Mouse (Mus musculus) lung, postnatal 0 days (tissue): ENCODE results near the gene Egln3. TPM values are rescaled to one million over a fixed set of nuclear protein-coding genes. Genes with fewer than 3 reads are reported as not detected.

Experiments
- ATAC-seq: fragments of 200-750 bp; cut with Nextera tagmentation; 2 replicates; pipeline ENCODE4 v1.8.0; 2017; ENCODE audit warnings: moderate library complexity
- DNase-seq: peaks from one replicate; pipeline ENCODE4 v3.0.0-alpha.2; 2016; ENCODE audit warnings: low spot score
- H3K27ac ChIP-seq: fragments of 300-500 bp; sonication (generic); 2 replicates; pipeline ENCODE4 v1.5.1; 2014; ENCODE audit warnings: antibody characterized with exemption, mild to moderate bottlenecking, low read length, mixed read lengths
- H3K27me3 ChIP-seq: fragments of 300-500 bp; sonication (generic); replicated peaks from 2 replicates; pipeline ENCODE4 v1.6.1; 2014; ENCODE audit warnings: low read length, mixed read lengths; ENCODE audit not compliant: insufficient read depth
- H3K36me3 ChIP-seq: fragments of 300-500 bp; sonication (generic); 2 replicates; pipeline ENCODE4 v1.6.1; 2014; ENCODE audit warnings: low read length, mixed read lengths; ENCODE audit not compliant: insufficient read depth
- H3K4me1 ChIP-seq: fragments of 300-500 bp; sonication (generic); 2 replicates; pipeline ENCODE4 v1.6.1; 2014; ENCODE audit warnings: antibody characterized with exemption, low read depth, low read length, mixed read lengths; ENCODE audit not compliant: insufficient read depth
- H3K4me2 ChIP-seq: fragments of 300-500 bp; sonication (generic); replicated peaks from 2 replicates; pipeline ENCODE4 v1.6.1; 2014; ENCODE audit warnings: low read depth, mild to moderate bottlenecking, low read length, moderate library complexity, mixed read lengths
- H3K4me3 ChIP-seq: fragments of 300-500 bp; sonication (generic); 2 replicates; pipeline ENCODE4 v1.5.1; 2014; ENCODE audit warnings: low read depth, low read length
- H3K9ac ChIP-seq: fragments of 300-500 bp; sonication (generic); replicated peaks from 2 replicates; pipeline ENCODE4 v1.6.1; 2014; ENCODE audit warnings: low read depth, mild to moderate bottlenecking
- H3K9me3 ChIP-seq: fragments of 300-500 bp; sonication (generic); 2 replicates; pipeline ENCODE4 v1.6.1; 2016; ENCODE audit warnings: low read length, mixed read lengths
- CTCF ChIP-seq: IDR thresholded peaks from 2 replicates; pipeline ENCODE4 v1.5.1; 2016; ENCODE audit warnings: antibody characterized with exemption, mild to moderate bottlenecking
- EP300 ChIP-seq: IDR thresholded peaks from 2 replicates; pipeline ENCODE4 v1.6.1; 2016; ENCODE audit warnings: antibody characterized with exemption, mild to moderate bottlenecking, control low read depth
- WGBS: fragments of 180-500 bp; shearing (Covaris S2); extraction: QIAGEN DNeasy Blood & Tissue Kit; methylation state at CpG from one replicate; pipeline ENCODE4 v1.1.7; 2014; 5-methylcytosine and 5-hydroxymethylcytosine counted together
- polyA plus RNA-seq: library from polyadenylated mRNA; unstranded; fragments of >200 nt; fragmentation: Nextera tagmentation; extraction: Ambion mirVana; gene quantifications from 2 replicates; pipeline ENCODE4 v1.2.1, GENCODE M21; 2015

Gene Egln3
- polyA plus RNA-seq, 1 experiment from 2014 or later, result 5.2 TPM

DNA sequence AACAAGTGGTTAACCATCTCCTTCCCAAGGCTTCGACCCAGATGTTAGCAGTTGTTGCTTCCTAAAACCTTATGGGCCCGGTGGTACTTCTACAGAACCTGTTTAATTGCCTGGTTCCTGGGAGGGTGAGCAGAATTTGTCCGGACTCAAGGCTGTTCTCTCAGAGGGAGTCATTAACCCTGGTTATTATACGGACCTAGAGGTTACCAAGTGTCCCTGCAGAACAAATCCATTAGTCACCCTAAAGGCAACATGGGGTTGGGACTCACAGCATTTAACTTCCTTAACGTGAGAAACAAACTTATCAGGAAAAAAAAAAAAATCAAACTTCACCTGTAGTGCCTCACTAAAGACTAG, 11.4 kb downstream of the Egln3 start:
- Histone ChIP-seq H3K4me3 (peak overlapping the region; percentile 10), H3K4me2 (peak overlapping the region; percentile 48), H3K36me3 (no peaks in the 10 kb centered on the region), H3K4me1 (peaks cover 41% of the 10 kb centered on the region), H3K9me3 (no peaks in the 10 kb centered on the region), H3K27ac (peak overlapping the region; percentile 71), H3K9ac (peak overlapping the region; percentile 8; the same call in 1 of the 2 replicates), H3K27me3 (no peaks in the 10 kb centered on the region)
- no peak for DNase-seq
- TF ChIP-seq CTCF, result no peak
- TF ChIP-seq EP300, result no peak
- under 1% methylated on average over 5 of the region's 5 CpGs for WGBS
- ATAC-seq, result no peak; the same call in 1 of the 2 replicates

- WGBS, result 3% methylated on average over 18 of the region's 19 CpGs
- Histone ChIP-seq H3K4me1 (peaks cover 39% of the 10 kb centered on the region), H3K9ac (peak overlapping the region; percentile 8; the same call in 1 of the 2 replicates)
These were observed 11.9 kb downstream of the Egln3 start for GRCm38 (mm10) chr12:54191608-54192304.

GRCm38 (mm10) chr12:54191181-54191580, 12.5 kb downstream of the Egln3 start:
- H3K9ac ChIP-seq, result no peak overlapping the region
- DNase-seq (peak; percentile 86), ATAC-seq (peak; percentile 69)
- TF ChIP-seq EP300 (peak; percentile 36; the same call in 1 of the 2 replicates), CTCF (no peak)
- no peaks in the 10 kb centered on the region for H3K27me3 ChIP-seq
- H3K4me3 ChIP-seq, result no peak overlapping the region
- H3K27ac ChIP-seq, result peak overlapping the region; percentile 71
- H3K9me3 ChIP-seq, result no peaks in the 10 kb centered on the region
- H3K36me3 ChIP-seq, result no peaks in the 10 kb centered on the region
- WGBS, result 20% methylated on average over 9 of the region's 9 CpGs
- H3K4me1 ChIP-seq, result peaks cover 40% of the 10 kb centered on the region
- H3K4me2 ChIP-seq, result peak overlapping the region; percentile 48

More at GRCm38 (mm10) chr12:54191608-54192304, 11.9 kb downstream of the Egln3 start:
- peak; percentile 96 for ATAC-seq
- no peaks in the 10 kb centered on the region for H3K9me3 ChIP-seq
- no peaks in the 10 kb centered on the region for H3K27me3 ChIP-seq
- H3K27ac ChIP-seq, result peak overlapping the region; percentile 71
- peak overlapping the region; percentile 48 for H3K4me2 ChIP-seq
- DNase-seq, result peak; percentile 98
- H3K4me3 ChIP-seq, result peak overlapping the region; percentile 10
- TF ChIP-seq CTCF, result no peak
- no peaks in the 10 kb centered on the region for H3K36me3 ChIP-seq

DNA sequence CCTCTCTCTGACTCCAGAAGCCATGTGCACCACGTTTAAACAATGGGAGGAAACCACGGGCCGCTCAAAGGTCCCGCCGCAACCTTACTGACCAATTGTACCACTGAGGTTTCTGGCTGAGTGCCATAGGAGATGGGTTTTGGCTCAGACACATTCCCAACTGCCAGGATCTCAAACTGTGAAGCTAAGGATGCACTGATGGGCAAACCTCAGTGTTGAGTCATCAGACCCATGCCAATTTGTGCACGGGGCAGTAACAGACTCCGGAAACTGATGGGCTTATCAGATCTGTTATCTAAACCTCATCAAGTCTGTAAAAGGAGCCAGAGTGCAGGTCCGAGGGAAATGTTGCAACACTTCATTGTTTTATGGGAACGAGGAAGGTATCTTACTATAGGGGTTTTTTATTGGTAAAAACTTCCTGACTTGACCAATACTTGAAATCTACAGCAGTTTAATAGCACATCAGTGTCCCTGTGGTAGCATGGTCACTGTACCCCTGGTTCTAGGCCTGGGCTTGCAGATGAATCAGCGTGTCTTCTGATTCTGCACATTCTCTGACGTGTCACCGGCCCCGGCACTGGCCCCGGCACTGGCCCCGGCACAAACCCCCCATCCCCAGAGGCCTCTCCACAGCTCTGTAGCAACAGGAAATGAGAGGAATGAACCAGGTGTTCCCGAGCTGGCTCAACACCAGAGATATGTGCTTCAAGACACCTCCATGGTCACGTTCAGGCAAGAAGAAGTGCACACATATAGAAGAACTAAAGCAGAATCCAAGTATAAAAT, 15.7 kb downstream of the Egln3 start:
- peak; percentile 24 for ATAC-seq
- no peak overlapping the region for H3K4me2 ChIP-seq
- TF ChIP-seq CTCF (no peak), EP300 (peak; percentile 33; the same call in 1 of the 2 replicates)
- no peaks in the 10 kb centered on the region for H3K36me3 ChIP-seq
- WGBS, result 37% methylated on average over 17 of the region's 17 CpGs
- H3K27ac ChIP-seq, result no peak overlapping the region
- no peaks in the 10 kb centered on the region for H3K27me3 ChIP-seq
- DNase-seq, result peak; percentile 65
- no peak overlapping the region for H3K9ac ChIP-seq
- no peaks in the 10 kb centered on the region for H3K9me3 ChIP-seq
- peaks cover 30% of the 10 kb centered on the region for H3K4me1 ChIP-seq
- H3K4me3 ChIP-seq, result no peak overlapping the region

GRCm38 (mm10) chr12:54186926-54187623, 16.6 kb downstream of the Egln3 start:
- Histone ChIP-seq H3K4me2 (no peak overlapping the region), H3K27me3 (no peaks in the 10 kb centered on the region), H3K4me3 (no peak overlapping the region), H3K4me1 (peaks cover 22% of the 10 kb centered on the region), H3K27ac (no peak overlapping the region), H3K36me3 (no peaks in the 10 kb centered on the region), H3K9me3 (no peaks in the 10 kb centered on the region), H3K9ac (no peak overlapping the region)
- DNase-seq (peak; percentile 57), ATAC-seq (no peak)
- no peak for TF ChIP-seq CTCF
- no peak for TF ChIP-seq EP300
- 30% methylated on average over 14 of the region's 14 CpGs for WGBS

- DNase-seq, result no peak
- H3K4me1 ChIP-seq, result peaks cover 13% of the 10 kb centered on the region
- H3K27me3 ChIP-seq, result no peaks in the 10 kb centered on the region
- peaks cover 15% of the 10 kb centered on the region for H3K36me3 ChIP-seq
- H3K27ac ChIP-seq, result no peak overlapping the region
- H3K9ac ChIP-seq, result no peak overlapping the region
- no peak overlapping the region for H3K4me3 ChIP-seq
- WGBS, result 80% methylated on average over 7 of the region's 7 CpGs
- TF ChIP-seq CTCF, result no peak
- no peak for TF ChIP-seq EP300
- no peaks in the 10 kb centered on the region for H3K9me3 ChIP-seq
- no peak overlapping the region for H3K4me2 ChIP-seq
- ATAC-seq, result no peak
These were observed 19.4 kb downstream of the Egln3 start for GRCm38 (mm10) chr12:54184264-54184663.
